Mouse (Mus musculus): ENCODE results near the gene Fam78b.

DNA sequence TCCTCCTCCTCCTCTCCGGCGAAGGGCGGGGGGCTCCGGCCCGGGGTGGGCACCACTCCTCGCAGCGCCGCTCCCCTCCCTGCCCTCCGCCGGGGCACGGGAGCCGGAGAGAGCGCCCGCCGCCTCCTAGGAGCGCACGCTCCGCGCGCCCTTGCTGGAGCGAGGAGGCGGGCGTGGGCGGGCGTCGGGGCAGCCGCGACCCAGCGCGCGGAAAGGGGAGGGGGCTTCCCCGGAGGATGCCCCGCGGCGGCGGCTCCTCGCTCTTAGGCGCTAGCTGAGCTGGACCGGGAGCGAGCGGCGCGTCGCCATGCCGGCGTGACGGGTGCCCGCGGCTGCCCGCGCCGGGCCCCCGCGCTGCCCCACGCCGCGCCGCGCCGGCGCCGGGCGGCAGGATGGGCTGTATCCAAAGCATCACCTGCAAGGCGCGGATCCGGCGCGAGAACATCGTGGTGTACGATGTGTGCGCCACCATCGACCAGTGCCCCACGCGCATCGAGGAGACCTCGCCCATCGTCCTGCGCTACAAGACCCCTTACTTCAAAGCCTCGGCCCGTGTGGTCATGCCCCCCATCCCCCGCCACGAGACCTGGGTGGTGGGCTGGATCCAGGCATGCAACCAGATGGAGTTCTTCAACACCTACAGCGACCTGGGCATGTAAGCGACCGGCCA, at the start of gene Fam78b:
- TF ChIP-seq POLR2A (IDR thresholded peaks at IDR 0.05; ENCODE audit: control insufficient read depth, low read depth, low read length) = no peak
- TF ChIP-seq CTCF (IDR thresholded peaks at IDR 0.05; ENCODE audit: control insufficient read depth, insufficient read depth, insufficient replicate concordance, low read depth, low read length) = no peak

Data from testis, adult 2 months (tissue).